Mouse (Mus musculus) hindbrain, postnatal 0 days (tissue): ENCODE measurements around the gene Snai1. TPM values are rescaled to one million over a fixed set of nuclear protein-coding genes. Genes with fewer than 3 reads are reported as not detected.

ENCODE experiments used
- ATAC-seq: fragments of 200-750 bp; cut with Nextera tagmentation; 2 replicates; pipeline ENCODE4 v1.8.0; 2017; ENCODE audit warnings: mild to moderate bottlenecking, moderate TSS enrichment, moderate library complexity
- DNase-seq: peaks from one replicate; pipeline ENCODE4 v3.0.0-alpha.2; 2015; ENCODE audit warnings: low spot score
- H3K27ac ChIP-seq: fragments of 300-500 bp; sonication (generic); 2 replicates; pipeline ENCODE4 v1.5.1; 2014; ENCODE audit warnings: mild to moderate bottlenecking
- H3K27me3 ChIP-seq: fragments of 300-500 bp; sonication (generic); 2 replicates; pipeline ENCODE4 v1.6.1; 2014; ENCODE audit warnings: low read length, mixed read lengths; ENCODE audit not compliant: insufficient read depth
- H3K36me3 ChIP-seq: fragments of 300-500 bp; sonication (generic); 2 replicates; pipeline ENCODE4 v1.6.1; 2014; ENCODE audit warnings: low read length, mixed read lengths; ENCODE audit not compliant: insufficient read depth
- H3K4me1 ChIP-seq: fragments of 300-500 bp; sonication (generic); 2 replicates; pipeline ENCODE4 v1.6.1; 2014; ENCODE audit warnings: antibody characterized with exemption, low read length, mixed read lengths; ENCODE audit not compliant: insufficient read depth
- H3K4me2 ChIP-seq: fragments of 300-500 bp; sonication (generic); 2 replicates; pipeline ENCODE4 v1.6.1; 2014; ENCODE audit warnings: low read depth, mild to moderate bottlenecking, low read length, moderate library complexity, mixed read lengths
- H3K4me3 ChIP-seq: fragments of 300-500 bp; sonication (generic); 2 replicates; pipeline ENCODE4 v1.5.1; 2014; ENCODE audit warnings: low read length
- H3K9ac ChIP-seq: fragments of 300-500 bp; sonication (generic); replicated peaks from 2 replicates; pipeline ENCODE4 v1.6.1; 2014; ENCODE audit warnings: mild to moderate bottlenecking, low read length, moderate library complexity, mixed read lengths
- H3K9me3 ChIP-seq: fragments of 300-500 bp; sonication (generic); 2 replicates; pipeline ENCODE4 v1.6.1; 2016; ENCODE audit warnings: low read length, mixed read lengths
- CTCF ChIP-seq: IDR thresholded peaks from 2 replicates; pipeline ENCODE4 v1.5.1; 2016; ENCODE audit warnings: antibody characterized with exemption, control low read depth, low read depth
- WGBS: fragments of 180-500 bp; shearing (Covaris S2); extraction: QIAGEN DNeasy Blood & Tissue Kit; methylation state at CpG from one replicate; pipeline ENCODE4 v1.1.7; 2014; 5-methylcytosine and 5-hydroxymethylcytosine counted together
- polyA plus RNA-seq: library from polyadenylated mRNA; unstranded; fragments of >200 nt; fragmentation: Nextera tagmentation; extraction: Ambion mirVana; gene quantifications from 2 replicates; pipeline ENCODE4 v1.2.1, GENCODE M21; 2015
- total RNA-seq: library from RNA; depleted of rRNA; stranded (reverse); fragments of >200 nt; gene quantifications from 2 replicates; pipeline ENCODE4 v1.2.3, GENCODE M21; 2014; rRNA removed

Snai1 gene
- total RNA-seq (0.93 and 1.2 TPM in 2 replicates), polyA plus RNA-seq (3.6 and 4.3 TPM in 2 replicates)

- H3K27me3 ChIP-seq = peaks cover 19% of the 10 kb centered on the region; the same call in 1 of the 2 replicates
- DNase-seq = peak; percentile 94
- H3K4me3 ChIP-seq = peak within 1 kb of the TSS; percentile 38
- no peaks in the 10 kb centered on the region for H3K9me3 ChIP-seq
- H3K36me3 ChIP-seq = no peaks in the 10 kb centered on the region
- peak within 1 kb of the TSS; percentile 71 for H3K4me2 ChIP-seq
- H3K4me1 ChIP-seq = 0 out of 2 replicates have a peak, but pooled peaks cover 4% of the 10 kb centered on the region
- TF ChIP-seq CTCF = peak; percentile 70
- H3K9ac ChIP-seq = peak within 1 kb of the TSS; percentile 39
- H3K27ac ChIP-seq = 0 out of 2 replicates have a peak within 1 kb of the TSS, but pooled peaks have one; percentile 16
- peak; percentile 95 for ATAC-seq
- WGBS = under 1% methylated on average over 58 of the region's 58 CpGs
Observed at GRCm38 (mm10) chr2:167537476-167538297, at the start of gene Snai1. Snai1 (plus strand) TSS chr2:167538195.

- DNase-seq = peak; percentile 76
- TF ChIP-seq CTCF = no peak
- no peaks in the 10 kb centered on the region for H3K36me3 ChIP-seq
- peak overlapping the region; percentile 100 for H3K4me3 ChIP-seq
- H3K4me2 ChIP-seq = peak overlapping the region; percentile 89
- peaks cover 24% of the 10 kb centered on the region for H3K4me1 ChIP-seq
- no peaks in the 10 kb centered on the region for H3K27me3 ChIP-seq
- no peaks in the 10 kb centered on the region for H3K9me3 ChIP-seq
- peak; percentile 70 for ATAC-seq
- peak overlapping the region; percentile 99 for H3K9ac ChIP-seq
- 58% methylated on average over 4 of the region's 4 CpGs for WGBS
- peak overlapping the region; percentile 99 for H3K27ac ChIP-seq
Observed at GRCm38 (mm10) chr2:167490813-167491525, 47.0 kb upstream of the Snai1 start.

- Histone ChIP-seq H3K4me1 (peaks cover 15% of the 10 kb centered on the region), H3K9ac (peak within 1 kb of the TSS; percentile 99), H3K9me3 (no peaks in the 10 kb centered on the region), H3K27me3 (no peaks in the 10 kb centered on the region), H3K36me3 (no peaks in the 10 kb centered on the region), H3K4me2 (peak within 1 kb of the TSS; percentile 89), H3K27ac (peak within 1 kb of the TSS; percentile 99), H3K4me3 (peak within 1 kb of the TSS; percentile 100)
- WGBS = 2% methylated on average over 52 of the region's 52 CpGs
- DNase-seq = peak; percentile 28
- ATAC-seq = peak; percentile 45
- TF ChIP-seq CTCF = no peak
Observed at GRCm38 (mm10) chr2:167491757-167492708, 46.0 kb upstream of the Snai1 start, which contains the start of gene Rnf114. Rnf114 (plus strand) TSS chr2:167492645.

GRCm38 (mm10) chr2:167492713-167493636, 45.0 kb upstream of the Snai1 start, which contains the start of gene Spata2:
Spata2 (minus strand) TSS chr2:167492887.
- H3K4me2 ChIP-seq = peak within 1 kb of the TSS; percentile 89
- 1% methylated on average over 63 of the region's 63 CpGs for WGBS
- H3K9me3 ChIP-seq = no peaks in the 10 kb centered on the region
- H3K36me3 ChIP-seq = no peaks in the 10 kb centered on the region
- H3K9ac ChIP-seq = peak within 1 kb of the TSS; percentile 99
- peaks cover 15% of the 10 kb centered on the region for H3K4me1 ChIP-seq
- H3K4me3 ChIP-seq = peak within 1 kb of the TSS; percentile 100
- ATAC-seq (peak; percentile 89), DNase-seq (peak; percentile 96)
- peak within 1 kb of the TSS; percentile 99 for H3K27ac ChIP-seq
- no peaks in the 10 kb centered on the region for H3K27me3 ChIP-seq
- TF ChIP-seq CTCF = no peak

GRCm38 (mm10) chr2:167496437-167496836, 41.6 kb upstream of the Snai1 start:
- no peak for DNase-seq
- Histone ChIP-seq H3K4me1 (peaks cover 5% of the 10 kb centered on the region; the same call in 1 of the 2 replicates), H3K9me3 (no peaks in the 10 kb centered on the region), H3K27ac (no peak overlapping the region), H3K4me2 (no peak overlapping the region), H3K9ac (no peak overlapping the region), H3K27me3 (no peaks in the 10 kb centered on the region), H3K36me3 (no peaks in the 10 kb centered on the region), H3K4me3 (no peak overlapping the region)
- TF ChIP-seq CTCF = no peak
- ATAC-seq = no peak
- WGBS = 81% methylated on average over 7 of the region's 7 CpGs
